Mouse (Mus musculus) T-helper 2 cell (primary cell): ENCODE measurements at regions not wholly inside any gene's neighbourhood (a gene's known extent, or its start where the extent isn't known, plus 50 kb on each side); places are given as distances from the start of the nearest gene placed in this dataset.

Experiments used
- in situ Hi-C: fragments of 300-600 bp; cut with MboI, MseI; formaldehyde crosslinking; loops from one replicate; pipeline ENCODE4 v1.15.1; 2025; ENCODE audit warnings: high pct_unique_total_duplicates

GRCm38 (mm10) chr1:78876156-78876555 lies 59.6 kb downstream of the Kcne4 start:
- in situ Hi-C loops: no loop called here

- in situ Hi-C loops: no loop called here
Measured at GRCm38 (mm10) chr1:78879246-78879645, 62.7 kb downstream of the Kcne4 start.

- in situ Hi-C loops: no loop called here
Measured at GRCm38 (mm10) chr1:78882455-78882854, 65.9 kb downstream of the Kcne4 start.

GRCm38 (mm10) chr1:78889241-78889640 lies 72.7 kb downstream of the Kcne4 start:
- in situ Hi-C loops: no loop called here

- in situ Hi-C loops: no loop called here
Measured at GRCm38 (mm10) chr1:78891344-78891743, 74.8 kb downstream of the Kcne4 start.

- in situ Hi-C loops: no loop called here
Measured at GRCm38 (mm10) chr1:78894301-78894700, 77.7 kb downstream of the Kcne4 start.

GRCm38 (mm10) chr1:78895112-78895511 lies 78.6 kb downstream of the Kcne4 start:
- in situ Hi-C loops: no loop called here

- in situ Hi-C loops: loop anchor here (25.0 kb wide), 1 partner anchor 780 kb away; no protein-coding TSS in a partner anchor
Measured at GRCm38 (mm10) chr1:78907591-78907990, 91.0 kb downstream of the Kcne4 start.

- in situ Hi-C loops: loop anchor here (25.0 kb wide), 1 partner anchor 779 kb away; no protein-coding TSS in a partner anchor
Measured at GRCm38 (mm10) chr1:78907991-78908390, 91.4 kb downstream of the Kcne4 start.

GRCm38 (mm10) chr1:78913791-78914190 lies 97.2 kb downstream of the Kcne4 start:
- in situ Hi-C loops: loop anchor here (10.0 to 25.0 kb wide), 2 partner anchors 159 to 774 kb away; no protein-coding TSS in a partner anchor

- in situ Hi-C loops: loop anchor here (10.0 to 25.0 kb wide), 2 partner anchors 165 to 767 kb away; no protein-coding TSS in a partner anchor
Measured at GRCm38 (mm10) chr1:78919863-78920262, 103.3 kb downstream of the Kcne4 start.

- in situ Hi-C loops: no loop called here
Measured at GRCm38 (mm10) chr1:78929975-78930374, 113.4 kb downstream of the Kcne4 start.

- in situ Hi-C loops: no loop called here
Measured at GRCm38 (mm10) chr1:78939871-78940270, 123.3 kb downstream of the Kcne4 start.

- in situ Hi-C loops: no loop called here
Measured at GRCm38 (mm10) chr1:78945588-78945987, 129.0 kb downstream of the Kcne4 start.

- in situ Hi-C loops: no loop called here
Measured at GRCm38 (mm10) chr1:78980051-78980450, 163.5 kb downstream of the Kcne4 start.
